ENCODE assay signal across 9 mouse cellular contexts in the genomic region with DNA sequence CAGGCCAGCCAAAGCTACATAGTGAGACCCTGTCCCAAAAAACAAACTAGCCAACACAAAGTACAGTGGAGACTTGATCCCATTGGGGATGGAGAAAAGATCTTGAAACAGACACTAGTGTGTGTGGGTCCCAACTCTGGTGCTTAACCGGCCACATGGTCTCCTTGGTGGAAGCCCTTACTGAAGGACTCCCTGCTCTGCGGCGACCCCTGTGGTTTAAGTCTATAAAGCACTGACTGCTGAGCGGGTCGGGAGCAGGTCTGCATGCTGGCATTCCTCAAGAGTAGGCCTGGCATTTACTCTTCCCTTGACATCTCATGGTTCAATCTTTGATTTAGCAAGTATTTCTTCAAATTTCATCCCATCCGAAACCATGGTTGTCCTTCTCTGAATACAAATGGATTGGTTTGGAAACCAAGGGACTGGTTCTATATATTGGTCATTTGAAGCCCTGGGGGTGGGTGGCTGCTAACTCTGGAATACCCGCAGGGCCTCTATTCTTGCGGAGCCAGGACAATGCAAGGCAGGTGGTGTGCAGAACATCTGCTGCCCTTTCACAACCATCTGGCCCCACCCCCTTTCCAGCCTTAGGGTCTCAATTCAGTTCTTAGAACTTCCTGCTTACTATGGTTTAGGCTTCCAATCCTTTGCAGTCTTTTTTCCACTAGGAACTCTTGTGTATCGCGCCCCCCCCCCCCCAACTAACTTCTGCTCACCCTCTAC. TPM values are rescaled to one million over a fixed set of nuclear protein-coding genes. Genes with fewer than 3 reads are reported as not detected.
DNase-seq lines count a peak whose midpoint lies in the region; ATAC-seq lines count a peak whose summit lies in the region.
"Had no signal": no experiment of that assay in that cellular context is flagged by ENCODE, and none has a peak within 500 bp of the region (broad histone marks: within the 10 kb centered on the region; RNA-seq: fewer than 3 reads in every experiment).

No protein-coding gene starts in this region.

- peak; percentile 7; the same call in 1 of the 2 replicates for ATAC-seq in embryonic facial prominence, embryonic 11.5 days (replicated peaks; ENCODE audit: insufficient number of reproducible peaks, low FRiP score, low TSS enrichment, low read depth)
- ATAC-seq in erythroid progenitor cell, adult 5-6 weeks (replicated peaks; ENCODE audit: low FRiP score, poor library complexity, severe bottlenecking), result no peak

- peaks cover 7% of the 10 kb centered on the region for H3K36me3 ChIP-seq in embryonic facial prominence, embryonic 11.5 days (replicated peaks; ENCODE audit: control insufficient read depth, insufficient read depth, low read depth, low read length)

- H3K4me1 ChIP-seq in embryonic facial prominence, embryonic 11.5 days (ENCODE audit: control insufficient read depth, insufficient read depth, low read length), result no peaks in the 10 kb centered on the region
- H3K4me1 ChIP-seq: heart, embryonic 12.5 days; limb, embryonic 13.5 days had no signal

- H3K27me3 ChIP-seq in embryonic facial prominence, embryonic 11.5 days (ENCODE audit: control insufficient read depth, insufficient read depth, low read length), result no peaks in the 10 kb centered on the region
- H3K27me3 ChIP-seq: heart, embryonic 12.5 days; limb, embryonic 13.5 days had no signal

- intact Hi-C loops in left cerebral cortex, postnatal 4 days (cut with DNase I), result no loop called here
- intact Hi-C loops in left cerebral cortex, postnatal 25 days (cut with DNase I), result no loop called here

- no peak overlapping the region for H3K27ac ChIP-seq in embryonic facial prominence, embryonic 11.5 days (replicated peaks; ENCODE audit: low read depth, low read length)
- H3K27ac ChIP-seq: limb, embryonic 13.5 days had no signal

- DNase-seq in left cerebral cortex, postnatal 4 days, result peak; percentile 25
- no peak for DNase-seq in left cerebral cortex, postnatal 25 days (ENCODE audit: low spot score in 2 of 2)
- peak; percentile 11 for DNase-seq in urinary bladder, adult 2 months (ENCODE audit: low spot score)
- no peak for DNase-seq in urinary bladder, postnatal 25 days (ENCODE audit: low spot score)
- DNase-seq in embryonic facial prominence, embryonic 11.5 days (ENCODE audit: low spot score), result peak; percentile 12
- DNase-seq in yolk sac, embryonic 10.5 days (ENCODE audit: low spot score), result no peak

- H3K4me3 ChIP-seq in embryonic facial prominence, embryonic 11.5 days (ENCODE audit: low read depth, low read length), result no peak overlapping the region
- H3K4me3 ChIP-seq: heart, embryonic 12.5 days; limb, embryonic 13.5 days had no signal

- no peak overlapping the region for H3K4me2 ChIP-seq in embryonic facial prominence, embryonic 11.5 days (ENCODE audit: low read depth, low read length)
- H3K4me2 ChIP-seq: heart, embryonic 12.5 days; limb, embryonic 13.5 days had no signal

- H3K9ac ChIP-seq in embryonic facial prominence, embryonic 11.5 days (replicated peaks; ENCODE audit: low read length), result no peak overlapping the region
- H3K9ac ChIP-seq: heart, embryonic 12.5 days; limb, embryonic 13.5 days had no signal

- no peaks in the 10 kb centered on the region for H3K9me3 ChIP-seq in embryonic facial prominence, embryonic 11.5 days (replicated peaks; ENCODE audit: control insufficient read depth, low read length)
- H3K9me3 ChIP-seq: heart, embryonic 12.5 days; limb, embryonic 13.5 days had no signal

- WGBS in embryonic facial prominence, embryonic 11.5 days, result 65% methylated on average over 10 of the region's 10 CpGs

RNA-seq across cellular contexts. Expression of a gene that starts 27.2 kb away (rescaled TPM):
- 10 to 100 TPM; 88.8 to 91.8 TPM for total RNA-seq in left cerebral cortex, postnatal 4 days (2021)
- 10 to 100 TPM; 38.3 to 42.2 TPM for total RNA-seq in left cerebral cortex, postnatal 25 days (2021)
- 38.2 and 38.6 TPM in 2 replicates for polyA plus RNA-seq in urinary bladder, adult 2 months (2012; rRNA removed)
- 53.2 and 56.7 TPM in 2 replicates for polyA plus RNA-seq in embryonic facial prominence, embryonic 11.5 days (2014; fragmentation: Nextera tagmentation; extraction: Ambion mirVana)
- 18.0 and 24.3 TPM in 2 replicates for total RNA-seq in erythroid progenitor cell, adult 5-6 weeks (2015; ENCODE audit: low replicate concordance)
- 42.5 and 62.1 TPM in 2 replicates for total RNA-seq in erythroid progenitor cell, adult 5-6 weeks (2017; ENCODE audit: low replicate concordance)

Comparison
In these comparisons a context has a peak if more than half of its experiments do, and no peak if none do; other contexts are left out.
1. DNase-seq: peak in left cerebral cortex, postnatal 4 days (single experiment), urinary bladder, adult 2 months (single experiment) and embryonic facial prominence, embryonic 11.5 days (single experiment); none in left cerebral cortex, postnatal 25 days (0 of 2), urinary bladder, postnatal 25 days (single experiment) and yolk sac, embryonic 10.5 days (single experiment).